13 mouse cellular contexts compared by ENCODE assay signal in genomic region chr4:140645638-140646037, GRCm38 (mm10).
"Had no signal": no experiment of that assay in that cellular context is flagged by ENCODE, and none has a peak within 500 bp of the region (broad histone marks: within the 10 kb centered on the region; RNA-seq: fewer than 3 reads in every experiment).

No protein-coding gene starts in this region.

- H3K9me3 ChIP-seq: liver, embryonic 13.5 days had no signal

- DNase-seq: kidney, postnatal 25 days; layer of hippocampus, adult 9-11 months; liver, embryonic 13.5 days; lung, adult 2 months; midbrain, embryonic 14.5 days; thymus, adult 2 months; thymus, postnatal 14 days; thymus, postnatal 4 days had no signal

- H3K4me2 ChIP-seq: liver, embryonic 13.5 days had no signal

- H3K4me3 ChIP-seq: layer of hippocampus, adult 2 months; left cerebral cortex, adult 2 months; liver, embryonic 13.5 days had no signal

- H3K36me3 ChIP-seq: liver, embryonic 13.5 days had no signal

- H3K9ac ChIP-seq: liver, embryonic 13.5 days had no signal

- H3K27ac ChIP-seq: kidney, postnatal 0 days; layer of hippocampus, adult 2 months; left cerebral cortex, adult 2 months; liver, embryonic 13.5 days; macrophage; stomach, postnatal 0 days had no signal
